Mouse (Mus musculus): ENCODE measurements at regions not wholly inside any gene's neighbourhood (a gene's known extent, or its start where the extent isn't known, plus 50 kb on each side); places are given as distances from the start of the nearest gene placed in this dataset.

DNA sequence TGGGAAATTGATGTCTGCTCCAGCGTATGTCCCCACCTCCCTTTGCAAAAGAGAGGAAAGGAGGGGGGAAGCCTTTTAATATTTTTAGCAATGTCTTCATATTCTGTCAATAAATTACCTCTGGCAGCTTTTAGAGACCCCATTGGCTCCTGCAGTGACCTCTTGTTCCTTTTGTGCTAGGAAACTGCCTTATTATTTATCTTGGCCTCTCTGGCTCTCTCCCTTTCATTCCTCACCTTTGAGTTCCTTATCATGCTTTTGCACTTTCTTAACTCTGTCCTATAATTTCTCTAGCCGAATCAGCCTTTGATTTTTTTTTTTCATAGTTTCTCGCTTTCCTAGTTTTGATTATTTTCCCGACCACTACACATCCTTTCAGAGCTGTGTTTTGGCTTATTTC is 548.7 kb downstream of the Bnc2 start:
- H3K27me3 ChIP-seq: no peaks in the 10 kb centered on the region
- H3K27ac ChIP-seq: no peak overlapping the region
- no peaks in the 10 kb centered on the region for H3K9me3 ChIP-seq (replicated peaks)
- peaks cover 3% of the 10 kb centered on the region; the same call in 1 of the 2 replicates for H3K4me1 ChIP-seq
- no peaks in the 10 kb centered on the region for H3K36me3 ChIP-seq (ENCODE audit: poor library complexity, severe bottlenecking)
- no peak for ATAC-seq
- H3K9ac ChIP-seq: no peak overlapping the region
- H3K4me2 ChIP-seq: no peak overlapping the region
- WGBS: 55% methylated on average over 4 of the region's 4 CpGs
- H3K4me3 ChIP-seq: no peak overlapping the region

DNA sequence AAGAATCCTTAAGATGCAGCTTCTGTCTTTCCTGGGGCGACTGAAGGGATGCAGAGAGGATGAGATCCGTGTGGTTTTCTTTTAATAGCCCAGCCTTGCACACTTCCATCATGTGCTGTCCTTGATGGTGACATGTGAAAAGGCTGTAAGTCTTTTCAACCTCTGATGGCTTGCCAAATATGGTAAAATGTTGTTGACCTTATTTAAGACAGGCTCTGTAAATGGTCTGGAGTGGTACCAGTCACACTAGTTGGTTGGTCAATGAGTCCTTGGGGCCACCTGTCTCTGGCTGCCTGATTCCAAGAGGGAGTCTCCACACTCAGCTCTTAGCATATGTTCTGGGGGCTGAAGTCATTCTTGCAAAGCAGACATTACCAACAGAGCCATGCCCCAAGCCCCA is 547.7 kb downstream of the Bnc2 start:
- Histone ChIP-seq H3K9ac (no peak overlapping the region), H3K9me3 (replicated peaks) (no peaks in the 10 kb centered on the region), H3K27ac (no peak overlapping the region), H3K4me3 (no peak overlapping the region), H3K27me3 (no peaks in the 10 kb centered on the region), H3K4me2 (no peak overlapping the region), H3K4me1 (peaks cover 3% of the 10 kb centered on the region; the same call in 1 of the 2 replicates), H3K36me3 (ENCODE audit: poor library complexity, severe bottlenecking) (no peaks in the 10 kb centered on the region)
- no peak for ATAC-seq
- WGBS: 67% methylated on average over 2 of the region's 2 CpGs

DNA sequence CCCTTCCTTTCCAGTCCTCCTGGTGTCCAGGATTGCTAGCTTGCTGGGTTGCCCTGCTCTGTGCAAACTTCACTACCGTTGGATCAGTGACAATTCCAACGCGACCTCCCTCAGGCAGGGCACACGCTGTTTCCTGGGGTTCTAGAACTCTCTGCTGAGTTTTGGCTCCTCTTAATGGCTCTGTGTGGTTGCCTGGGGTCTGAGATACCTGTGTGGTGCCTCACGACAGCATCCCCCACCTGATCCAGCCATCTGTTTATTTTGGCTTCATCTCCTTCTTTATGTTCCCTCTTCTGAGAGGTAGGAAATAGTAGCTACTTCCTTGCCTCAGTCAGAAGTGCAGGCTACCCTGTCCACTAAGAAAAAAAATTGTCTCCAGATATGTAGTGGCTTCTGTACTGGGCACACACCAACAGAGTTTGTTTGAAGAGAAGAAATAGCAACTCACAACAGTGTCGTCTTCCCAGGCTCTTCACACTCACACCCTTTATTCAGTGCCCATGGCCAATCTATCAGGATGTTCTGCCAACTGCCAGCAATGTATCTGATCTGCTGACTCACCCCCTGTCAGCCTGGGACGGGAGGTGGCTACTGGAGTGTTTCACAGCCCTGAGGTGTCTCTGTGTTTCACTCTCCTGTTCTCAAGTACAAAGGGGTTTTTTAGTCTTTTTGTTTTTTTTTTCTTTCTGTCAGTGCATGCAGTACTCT is 544.1 kb downstream of the Bnc2 start:
- Histone ChIP-seq H3K36me3 (ENCODE audit: poor library complexity, severe bottlenecking) (no peaks in the 10 kb centered on the region), H3K27ac (no peak overlapping the region), H3K9ac (no peak overlapping the region), H3K4me3 (no peak overlapping the region), H3K27me3 (0 out of 2 replicates have a peak, but pooled peaks cover 2% of the 10 kb centered on the region), H3K9me3 (replicated peaks) (no peaks in the 10 kb centered on the region), H3K4me2 (no peak overlapping the region), H3K4me1 (peaks cover 3% of the 10 kb centered on the region; the same call in 1 of the 2 replicates)
- 76% methylated on average over 7 of the region's 7 CpGs for WGBS
- ATAC-seq: no peak

DNA sequence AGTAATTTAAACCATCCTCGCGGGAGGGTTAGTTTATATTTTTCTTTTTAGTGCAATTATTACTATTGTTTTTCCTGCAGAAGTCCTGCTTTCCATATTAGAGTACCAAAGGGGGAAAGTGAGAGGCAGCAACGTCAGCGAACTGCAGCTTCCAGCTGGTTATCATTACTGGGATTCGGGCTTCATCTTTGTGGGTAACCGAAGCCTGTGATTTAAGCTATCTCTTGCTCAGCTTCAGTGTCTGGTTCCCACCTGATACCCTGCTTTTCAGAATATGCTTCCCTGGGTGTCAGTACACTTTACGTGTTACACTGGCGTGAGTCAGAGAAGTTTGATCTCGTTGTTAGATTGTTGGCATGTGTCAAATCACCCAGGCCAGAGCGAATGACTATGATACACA is 539.3 kb downstream of the Bnc2 start:
- Histone ChIP-seq H3K27me3 (0 out of 2 replicates have a peak, but pooled peaks cover 2% of the 10 kb centered on the region), H3K9me3 (replicated peaks) (no peaks in the 10 kb centered on the region; the same call in 1 of the 2 replicates), H3K36me3 (ENCODE audit: poor library complexity, severe bottlenecking) (no peaks in the 10 kb centered on the region), H3K9ac (no peak overlapping the region), H3K4me1 (peaks cover 9% of the 10 kb centered on the region; the same call in 1 of the 2 replicates), H3K4me2 (no peak overlapping the region), H3K27ac (no peak overlapping the region), H3K4me3 (no peak overlapping the region)
- no peak for ATAC-seq
- WGBS: 84% methylated on average over 10 of the region's 10 CpGs

DNA sequence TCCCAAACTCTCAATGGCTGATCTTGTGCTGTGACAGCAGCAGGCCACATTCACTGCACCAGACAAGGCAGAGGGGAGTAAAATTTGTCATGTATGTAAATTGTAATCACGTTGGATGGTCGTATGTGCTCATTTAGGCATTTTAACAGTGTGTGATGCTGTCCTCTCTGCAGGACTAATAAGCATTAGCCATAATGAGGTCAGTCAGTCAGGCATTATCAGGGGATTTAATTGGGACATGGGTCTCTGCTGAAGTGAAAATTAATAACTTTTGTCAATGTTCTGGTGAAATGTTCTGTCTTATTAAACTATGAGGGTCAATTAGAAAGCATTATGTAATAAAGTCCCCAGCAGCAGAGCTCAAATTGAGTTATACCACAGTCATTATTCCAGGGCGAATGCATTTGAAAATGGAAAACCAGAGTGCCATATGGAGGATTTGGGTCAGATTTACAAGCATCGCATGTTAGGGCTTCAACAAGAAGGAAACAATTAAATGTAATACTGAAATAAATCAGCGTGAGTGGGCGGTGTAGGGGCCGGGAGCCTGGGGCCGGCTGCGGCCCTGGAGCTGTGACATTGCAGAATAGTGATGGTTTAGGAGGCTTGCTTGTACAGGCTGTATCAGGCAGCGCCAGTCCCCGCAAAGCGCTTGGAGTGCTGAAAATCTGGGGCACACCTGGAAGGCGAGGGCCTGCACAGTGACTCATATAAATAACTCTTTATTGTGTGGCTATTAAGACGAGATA is 537.7 kb downstream of the Bnc2 start:
- WGBS: 57% methylated on average over 14 of the region's 14 CpGs
- Histone ChIP-seq H3K27me3 (0 out of 2 replicates have a peak, but pooled peaks cover 2% of the 10 kb centered on the region), H3K4me2 (no peak overlapping the region), H3K4me3 (no peak overlapping the region), H3K27ac (no peak overlapping the region), H3K36me3 (ENCODE audit: poor library complexity, severe bottlenecking) (no peaks in the 10 kb centered on the region), H3K4me1 (peaks cover 9% of the 10 kb centered on the region; the same call in 1 of the 2 replicates), H3K9me3 (replicated peaks) (no peaks in the 10 kb centered on the region; the same call in 1 of the 2 replicates), H3K9ac (no peak overlapping the region)
- ATAC-seq: peak; percentile 81

DNA sequence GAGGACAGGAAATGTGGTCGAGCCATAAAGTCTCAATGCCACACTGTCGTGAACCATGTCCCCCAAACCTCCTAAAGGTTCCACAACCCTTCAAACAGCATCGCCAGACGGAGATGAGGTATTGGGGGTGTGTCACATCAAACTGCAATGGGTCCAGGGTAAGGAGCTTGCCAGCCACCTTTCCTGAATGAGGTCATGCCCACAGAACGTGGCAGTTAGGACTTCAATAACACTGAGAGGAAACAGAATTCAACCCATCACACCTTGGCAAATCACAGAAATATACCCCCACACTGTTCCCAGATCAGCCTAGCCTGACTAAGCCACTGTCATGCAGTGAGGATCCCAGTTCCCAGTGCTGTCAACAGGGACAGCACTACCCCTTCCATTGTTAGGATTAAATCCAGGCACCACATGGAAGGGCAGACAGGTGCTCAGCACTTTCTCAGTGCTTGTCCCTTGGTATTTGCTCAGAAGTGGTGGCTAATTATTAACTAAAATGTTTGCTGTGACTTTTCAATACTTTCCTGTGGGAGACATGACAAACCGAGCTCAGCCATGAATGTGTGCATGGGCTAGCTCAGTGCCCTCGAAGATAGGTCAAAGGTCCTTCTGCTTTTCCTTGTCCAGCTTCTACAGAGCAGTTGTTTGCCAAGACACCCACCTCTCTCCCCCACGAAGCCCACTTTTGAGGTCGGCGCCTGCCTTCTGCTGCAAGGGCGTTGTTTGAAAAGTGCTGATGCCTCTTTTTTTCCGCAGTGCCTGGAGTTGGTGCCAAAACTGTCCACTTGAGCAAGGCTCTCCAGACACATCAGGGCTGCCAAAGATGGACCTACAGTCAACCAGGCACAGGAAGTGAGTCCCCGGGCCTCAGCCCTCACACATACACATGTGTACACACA is 525.7 kb downstream of the Bnc2 start:
- peaks cover 17% of the 10 kb centered on the region; the same call in 1 of the 2 replicates for H3K4me1 ChIP-seq
- H3K27ac ChIP-seq: no peak overlapping the region
- H3K27me3 ChIP-seq: no peaks in the 10 kb centered on the region
- no peak overlapping the region for H3K4me2 ChIP-seq
- H3K36me3 ChIP-seq (ENCODE audit: poor library complexity, severe bottlenecking): no peaks in the 10 kb centered on the region
- no peak overlapping the region for H3K9ac ChIP-seq
- no peaks in the 10 kb centered on the region for H3K9me3 ChIP-seq (replicated peaks)
- no peak for ATAC-seq
- WGBS: 86% methylated on average over 13 of the region's 13 CpGs
- H3K4me3 ChIP-seq: no peak overlapping the region

DNA sequence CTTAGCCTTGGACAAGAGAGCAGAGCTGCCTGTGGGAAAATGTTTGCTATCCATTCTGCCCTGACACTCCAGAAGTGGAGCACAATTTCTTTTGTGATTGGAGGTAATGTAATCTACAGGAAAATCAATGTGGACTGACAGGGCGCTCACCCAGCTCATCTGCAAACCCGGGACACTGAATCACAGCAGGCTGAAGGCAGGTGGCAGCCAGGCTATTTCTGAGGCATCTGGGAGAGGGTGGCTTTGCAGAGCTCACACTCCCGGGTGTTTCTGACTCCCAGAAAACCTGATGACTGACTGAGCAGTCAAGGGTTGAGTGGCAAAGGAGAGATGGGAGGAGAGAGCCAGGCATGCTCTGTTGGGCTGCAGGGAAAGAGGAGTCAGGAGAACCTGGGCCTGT is 524.4 kb downstream of the Bnc2 start:
- H3K4me1 ChIP-seq: peaks cover 17% of the 10 kb centered on the region; the same call in 1 of the 2 replicates
- no peak overlapping the region for H3K4me2 ChIP-seq
- no peak overlapping the region for H3K27ac ChIP-seq
- no peaks in the 10 kb centered on the region for H3K27me3 ChIP-seq
- no peaks in the 10 kb centered on the region for H3K36me3 ChIP-seq (ENCODE audit: poor library complexity, severe bottlenecking)
- no peaks in the 10 kb centered on the region for H3K9me3 ChIP-seq (replicated peaks)
- ATAC-seq: no peak
- H3K9ac ChIP-seq: no peak overlapping the region
- no peak overlapping the region for H3K4me3 ChIP-seq
- 58% methylated on average over 3 of the region's 3 CpGs for WGBS

DNA sequence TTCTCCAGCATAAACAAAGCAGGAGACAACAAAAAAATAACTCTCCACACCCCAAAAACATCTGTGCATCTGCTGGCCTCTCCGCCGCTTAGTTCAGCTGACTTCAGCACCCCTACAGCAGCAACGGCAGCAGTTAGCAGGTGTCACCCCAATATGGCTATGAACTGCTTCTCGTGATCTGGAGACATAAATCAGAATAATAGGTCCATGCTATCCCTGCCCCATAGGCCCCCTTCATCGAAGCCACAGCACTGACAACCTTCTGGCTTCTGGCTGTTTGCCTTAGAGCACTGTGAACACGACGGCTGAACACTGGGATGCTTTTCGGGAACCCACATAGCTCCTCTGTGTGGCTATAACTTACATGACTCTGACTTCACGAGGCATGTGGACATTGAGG is 523.8 kb downstream of the Bnc2 start:
- H3K4me2 ChIP-seq: no peak overlapping the region
- no peak overlapping the region for H3K4me3 ChIP-seq
- no peak for ATAC-seq
- no peak overlapping the region for H3K27ac ChIP-seq
- H3K36me3 ChIP-seq (ENCODE audit: poor library complexity, severe bottlenecking): no peaks in the 10 kb centered on the region
- no peaks in the 10 kb centered on the region for H3K9me3 ChIP-seq (replicated peaks)
- WGBS: 90% methylated on average over 9 of the region's 9 CpGs
- no peak overlapping the region for H3K9ac ChIP-seq
- H3K4me1 ChIP-seq: peaks cover 17% of the 10 kb centered on the region; the same call in 1 of the 2 replicates
- H3K27me3 ChIP-seq: no peaks in the 10 kb centered on the region

DNA sequence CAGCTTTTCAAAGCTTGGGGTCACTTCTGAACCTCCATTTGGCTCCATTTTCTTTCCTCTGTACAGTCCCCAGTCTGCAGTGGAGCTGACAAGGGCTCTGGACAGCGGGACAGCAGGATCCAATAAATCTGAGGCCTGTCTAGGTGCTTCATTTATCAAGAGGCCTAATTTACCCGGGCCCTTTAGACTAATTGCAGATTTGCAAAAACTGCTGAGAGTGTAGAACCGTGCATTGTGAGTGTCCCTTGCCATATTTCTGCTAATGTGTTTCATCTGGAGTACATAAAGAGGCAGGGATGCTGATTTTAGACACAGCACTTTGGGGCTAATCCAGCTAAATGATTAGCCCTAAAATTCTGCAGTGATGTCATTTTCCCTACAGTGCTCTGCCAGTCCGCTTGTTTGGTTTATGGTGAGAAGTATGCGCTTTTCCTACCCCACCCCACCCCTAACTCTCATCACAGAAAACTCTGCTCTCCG is 523.1 kb downstream of the Bnc2 start:
- no peak overlapping the region for H3K4me2 ChIP-seq
- H3K9ac ChIP-seq: no peak overlapping the region
- no peaks in the 10 kb centered on the region for H3K27me3 ChIP-seq
- WGBS: 40% methylated on average over 6 of the region's 6 CpGs
- H3K4me1 ChIP-seq: peaks cover 17% of the 10 kb centered on the region; the same call in 1 of the 2 replicates
- no peaks in the 10 kb centered on the region for H3K9me3 ChIP-seq (replicated peaks)
- H3K27ac ChIP-seq: no peak overlapping the region
- no peaks in the 10 kb centered on the region for H3K36me3 ChIP-seq (ENCODE audit: poor library complexity, severe bottlenecking)
- no peak overlapping the region for H3K4me3 ChIP-seq
- no peak for ATAC-seq

DNA sequence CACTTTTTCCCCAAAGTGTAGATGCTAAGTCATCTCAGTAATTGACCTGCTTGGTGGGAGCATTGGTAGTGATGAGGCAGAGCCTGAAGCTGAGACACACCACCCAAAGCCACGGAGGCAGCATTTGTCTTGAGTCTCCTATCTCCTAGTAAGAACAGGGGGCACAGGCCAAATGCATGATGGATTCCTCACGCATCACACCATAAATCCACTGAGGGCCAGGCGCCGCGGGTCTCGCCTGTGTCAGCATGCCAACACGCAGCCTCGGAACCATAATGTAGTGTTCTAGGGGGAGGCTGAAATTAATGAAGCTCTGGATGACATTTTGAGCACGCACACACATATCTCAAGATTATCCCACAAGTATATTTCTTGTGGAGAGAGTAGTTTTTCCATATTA is 521.5 kb downstream of the Bnc2 start:
- Histone ChIP-seq H3K4me3 (no peak overlapping the region), H3K9ac (no peak overlapping the region), H3K27ac (no peak overlapping the region), H3K36me3 (ENCODE audit: poor library complexity, severe bottlenecking) (no peaks in the 10 kb centered on the region), H3K4me1 (peaks cover 17% of the 10 kb centered on the region; the same call in 1 of the 2 replicates), H3K9me3 (replicated peaks) (no peaks in the 10 kb centered on the region), H3K4me2 (no peak overlapping the region), H3K27me3 (no peaks in the 10 kb centered on the region)
- 97% methylated on average over 9 of the region's 9 CpGs for WGBS
- no peak for ATAC-seq

DNA sequence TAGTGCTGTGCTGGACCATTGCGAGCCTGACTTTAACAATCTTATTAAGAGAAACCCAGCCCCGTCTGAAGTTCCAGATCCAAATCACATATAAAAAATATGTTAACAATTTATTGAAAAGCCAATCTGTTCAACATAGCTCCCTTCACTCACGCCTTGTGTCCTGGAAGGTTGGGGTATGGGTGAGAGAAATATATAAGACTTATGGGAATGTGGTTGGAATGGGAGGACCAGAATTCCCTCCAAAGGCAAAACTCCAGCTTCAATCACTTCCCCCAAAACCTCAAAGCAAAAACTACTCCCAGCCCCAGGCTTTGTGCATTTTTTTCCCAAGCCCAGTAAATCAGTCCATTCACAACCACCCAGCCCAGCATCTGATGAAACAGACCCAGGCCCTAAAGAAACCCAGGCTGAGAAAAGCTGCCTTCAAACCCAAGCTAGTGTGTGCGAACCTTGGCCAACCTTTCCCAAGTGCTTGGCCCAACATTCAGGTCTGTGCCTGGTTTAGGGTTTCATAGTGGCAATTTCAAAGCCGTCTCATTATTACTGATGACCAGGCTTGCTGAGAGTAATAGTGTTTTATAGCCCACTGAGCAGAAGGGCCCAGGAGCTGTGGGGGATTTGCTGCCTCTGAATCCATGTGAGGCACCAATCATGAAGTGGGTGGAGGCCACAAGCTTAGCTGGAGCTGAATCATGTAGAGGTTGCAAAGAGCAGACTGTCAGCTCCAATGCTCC is 517.0 kb downstream of the Bnc2 start:
- ATAC-seq: no peak
- no peaks in the 10 kb centered on the region for H3K4me1 ChIP-seq
- no peak overlapping the region for H3K4me2 ChIP-seq
- no peaks in the 10 kb centered on the region for H3K36me3 ChIP-seq (ENCODE audit: poor library complexity, severe bottlenecking)
- no peaks in the 10 kb centered on the region for H3K27me3 ChIP-seq
- WGBS: 88% methylated on average over 5 of the region's 5 CpGs
- no peak overlapping the region for H3K9ac ChIP-seq
- H3K9me3 ChIP-seq (replicated peaks): no peaks in the 10 kb centered on the region
- no peak overlapping the region for H3K27ac ChIP-seq
- no peak overlapping the region for H3K4me3 ChIP-seq

Data from forebrain, embryonic 13.5 days (tissue).